Mouse (Mus musculus) erythroblast, embryonic 14.5 days (primary cell): Measurements from ENCODE around the gene Slc39a5.

ENCODE experiments used
- GATA1 ChIP-seq: IDR thresholded peaks from 2 replicates; pipeline ENCODE4 v1.6.1; 2012; ENCODE audit warnings: low read length, inconsistent platforms, mixed read lengths
- TAL1 ChIP-seq: IDR thresholded peaks from 3 replicates; pipeline ENCODE4 v1.6.1; 2012; ENCODE audit warnings: low read length, inconsistent platforms, mixed read lengths

GRCm38 (mm10) chr10:128380565-128380964, 20.5 kb downstream of the Slc39a5 start:
- TF ChIP-seq GATA1 (no peak), TAL1 (no peak)
